Mouse (Mus musculus): ENCODE results near the gene Atp2a1. TPM values are rescaled to one million over a fixed set of nuclear protein-coding genes. Genes with fewer than 3 reads are reported as not detected.
A peak's percentile ranks its signal among the peaks of the same experiment; 100 is the strongest.

Gene Atp2a1
- total RNA-seq, 4 experiments from 2014 or later, result 27,209 to 31,432 (median 30,252) TPM

DNA sequence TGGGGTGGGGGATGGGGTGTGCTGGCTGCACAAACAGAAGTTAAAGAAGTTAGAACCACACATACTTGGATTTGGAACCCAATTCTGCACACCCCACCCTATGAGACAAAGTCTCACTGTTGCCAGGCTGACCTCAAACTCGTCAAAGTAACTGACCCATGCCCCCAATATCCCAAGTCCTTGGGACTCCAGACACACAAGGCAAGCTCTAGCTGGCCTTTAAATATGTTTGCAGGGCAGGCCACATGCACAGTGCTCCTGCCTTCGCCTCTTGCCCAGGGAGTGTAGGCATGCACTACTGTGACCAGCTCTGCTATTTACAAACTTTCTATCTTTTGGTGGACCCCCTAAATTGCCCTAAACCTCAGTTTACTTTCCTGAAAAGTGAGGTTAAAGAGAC, 7.7 kb downstream of the Atp2a1 start:
- no peak for DNase-seq (ENCODE audit: low spot score in 2 of 2)

DNA sequence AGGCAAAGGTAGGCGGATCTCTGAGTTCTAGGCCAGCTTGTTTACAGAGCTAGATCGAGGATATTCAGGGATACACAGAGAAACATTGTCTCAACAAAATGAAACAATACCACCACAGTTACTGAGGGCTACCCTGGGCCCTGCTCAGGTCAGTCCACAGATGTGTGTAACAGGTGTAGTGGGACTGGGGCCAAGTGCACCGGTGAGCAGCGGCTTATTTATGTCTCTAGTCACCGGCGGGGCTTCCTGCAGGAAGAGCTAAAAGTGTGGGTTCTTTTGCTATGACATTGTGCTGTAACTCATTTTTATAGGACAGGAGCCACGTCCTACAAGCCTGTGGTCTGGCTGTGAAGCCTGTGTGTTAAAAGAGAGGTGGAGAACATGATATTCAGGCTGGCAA, 9.0 kb downstream of the Atp2a1 start:
- DNase-seq (ENCODE audit: low spot score in 2 of 2), result peak in 1 of 2 experiments; percentile 56

DNA sequence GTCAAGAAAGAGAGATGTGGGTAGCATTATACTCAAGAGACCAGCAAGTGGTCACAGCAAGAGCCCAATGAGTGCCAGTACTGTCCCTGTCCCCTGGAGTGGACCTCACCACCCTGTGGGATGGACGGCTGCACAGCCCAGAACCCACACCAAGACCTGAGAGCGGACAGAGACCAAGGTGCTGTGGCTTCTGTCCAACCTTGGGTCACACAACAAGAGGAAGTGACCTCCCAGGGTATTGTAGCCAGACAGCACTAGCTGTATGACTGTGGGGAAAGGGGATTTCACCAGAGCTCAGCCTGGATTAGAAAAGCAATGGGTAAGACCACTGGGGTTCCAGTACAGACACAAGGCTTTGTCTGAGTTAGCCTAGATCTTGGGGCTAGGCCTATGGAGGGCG, 10.7 kb downstream of the Atp2a1 start:
- no peak for DNase-seq (ENCODE audit: low spot score in 2 of 2)

DNA sequence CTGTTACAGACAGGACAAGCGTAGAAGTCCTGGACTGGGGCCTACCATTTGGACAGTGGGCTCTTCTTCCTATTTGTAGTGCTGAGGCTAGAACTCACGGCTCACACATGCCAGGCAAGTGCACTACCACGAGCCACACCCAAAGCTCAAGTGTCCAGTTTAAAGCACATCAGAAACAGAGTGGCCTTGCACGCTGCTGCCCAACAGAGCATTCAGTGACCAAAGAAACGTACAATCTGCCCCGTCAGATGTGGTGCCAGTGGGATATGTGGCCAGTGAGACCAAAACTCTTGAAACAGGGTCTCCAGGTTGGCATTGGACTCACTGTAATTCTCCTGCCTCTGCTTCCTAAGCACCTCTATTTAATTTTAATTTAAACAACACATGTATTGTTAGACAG, 12.3 kb downstream of the Atp2a1 start:
- DNase-seq (ENCODE audit: low spot score in 2 of 2), result no peak

DNA sequence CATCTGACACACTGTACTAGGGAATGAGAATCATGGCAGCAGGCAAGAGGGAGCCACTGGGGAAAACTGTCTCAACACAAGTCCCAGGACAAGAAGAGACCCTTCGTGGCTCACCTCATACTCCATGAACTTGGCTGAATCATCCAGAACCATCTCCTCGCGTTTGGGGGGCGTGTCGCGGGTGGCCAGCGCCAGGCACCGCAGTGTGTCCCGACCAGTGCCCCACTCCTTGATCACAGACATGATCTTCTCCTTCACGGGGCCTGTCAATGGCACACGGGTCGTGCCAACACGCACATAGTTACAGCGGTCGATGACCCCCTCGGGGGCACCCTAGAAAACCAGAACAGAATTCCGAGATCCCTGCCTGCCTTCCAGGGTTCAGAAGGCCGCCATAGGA, 12.9 kb downstream of the Atp2a1 start:
- DNase-seq (ENCODE audit: low spot score in 2 of 2), result no peak

DNA sequence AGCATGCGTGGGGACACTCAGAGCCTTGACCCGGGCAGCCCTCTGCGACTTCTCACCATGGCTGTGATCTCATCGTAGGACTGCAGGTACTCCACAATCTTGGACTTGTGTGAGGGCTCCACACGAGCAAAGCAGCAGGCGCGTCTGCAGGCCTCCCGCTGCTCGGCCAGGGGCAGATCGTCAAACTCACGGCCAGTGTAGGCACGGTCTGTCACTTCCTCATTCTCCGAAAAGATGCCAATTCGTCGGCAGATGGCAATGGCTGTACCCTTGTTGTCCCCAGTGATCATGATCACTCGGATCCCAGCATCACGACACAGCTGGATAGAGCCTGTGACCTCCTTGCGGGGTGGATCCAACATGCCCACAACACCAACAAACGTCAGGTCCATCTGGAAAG, 14.4 kb downstream of the Atp2a1 start:
- no peak for DNase-seq (ENCODE audit: low spot score in 2 of 2)

DNA sequence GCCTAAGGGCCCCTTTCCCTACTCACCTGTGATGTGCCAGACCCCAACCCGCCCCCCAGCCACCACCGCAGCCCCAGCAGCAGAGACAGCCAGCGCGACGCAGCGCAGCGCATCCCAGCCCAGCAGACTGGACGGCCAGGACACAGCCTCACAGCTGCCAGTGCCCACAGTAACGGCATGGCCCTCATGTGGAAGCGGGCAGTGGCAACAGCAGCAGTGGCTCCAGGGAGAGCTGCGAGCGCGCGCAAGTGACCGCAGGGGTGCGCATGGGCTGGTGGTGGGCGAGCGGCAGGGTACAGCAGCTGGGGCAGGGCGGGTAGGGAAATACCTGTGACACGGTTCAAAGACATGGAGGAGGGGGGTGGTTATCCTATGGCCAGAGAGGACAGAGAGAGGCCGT, 16.7 kb downstream of the Atp2a1 start:
- DNase-seq (ENCODE audit: low spot score in 2 of 2), result no peak

DNA sequence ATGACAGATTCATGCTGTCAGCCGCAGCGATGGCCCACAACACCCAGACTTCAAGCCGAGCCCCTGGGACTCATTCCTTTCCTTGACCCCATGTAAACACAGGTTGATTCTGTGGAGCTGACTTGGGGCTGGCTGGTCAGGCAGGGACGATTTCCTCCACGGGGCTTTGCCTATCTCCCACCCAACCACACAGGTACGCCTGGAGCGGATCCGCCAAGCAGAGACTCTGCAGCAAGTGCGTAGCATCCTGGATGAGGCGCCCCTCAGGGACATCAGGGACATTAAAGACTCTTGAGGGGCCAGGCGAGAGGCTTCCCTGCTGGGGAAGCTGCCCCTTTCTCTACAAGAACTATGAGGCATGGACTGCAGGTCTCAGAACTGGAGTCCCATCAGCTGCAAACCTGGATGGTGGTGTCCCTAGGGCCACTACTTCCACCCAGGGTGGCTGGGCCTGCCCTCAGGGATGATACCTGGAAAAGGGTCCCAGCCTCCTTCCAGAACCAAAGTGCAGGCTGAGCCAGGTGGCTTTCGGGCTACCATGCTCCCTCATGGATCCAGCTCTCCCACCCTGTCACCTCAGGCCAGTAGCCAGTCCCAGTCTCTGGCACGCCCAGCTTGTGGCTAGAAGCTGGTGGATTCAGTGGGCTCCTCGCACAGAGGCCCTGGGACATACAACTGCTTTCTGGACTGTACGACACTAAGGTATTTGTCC, 17.6 kb downstream of the Atp2a1 start:
- DNase-seq (ENCODE audit: low spot score in 2 of 2), result peak in 1 of 2 experiments; percentile 30

DNA sequence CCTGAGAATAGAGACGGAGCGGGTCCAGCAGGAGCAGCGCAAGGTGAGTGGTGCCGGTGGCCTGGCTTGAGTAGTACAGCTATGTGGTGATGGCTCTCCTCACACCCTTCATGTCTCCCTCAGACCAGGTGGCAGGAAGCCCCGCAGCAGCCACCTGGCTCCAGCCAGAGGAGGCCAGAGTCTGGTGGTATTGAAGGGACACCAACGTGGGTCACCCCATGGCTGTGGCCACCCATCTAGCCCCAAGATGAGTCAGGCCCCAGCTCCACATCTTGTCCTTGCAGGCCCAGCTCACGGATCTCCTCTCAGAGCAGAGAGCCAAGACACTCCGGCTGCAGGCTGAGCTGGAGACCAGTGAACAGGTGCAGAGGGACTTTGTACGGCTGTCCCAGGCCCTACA, 18.4 kb downstream of the Atp2a1 start:
- peak in 1 of 2 experiments; percentile 64 for DNase-seq (ENCODE audit: low spot score in 2 of 2)

DNA sequence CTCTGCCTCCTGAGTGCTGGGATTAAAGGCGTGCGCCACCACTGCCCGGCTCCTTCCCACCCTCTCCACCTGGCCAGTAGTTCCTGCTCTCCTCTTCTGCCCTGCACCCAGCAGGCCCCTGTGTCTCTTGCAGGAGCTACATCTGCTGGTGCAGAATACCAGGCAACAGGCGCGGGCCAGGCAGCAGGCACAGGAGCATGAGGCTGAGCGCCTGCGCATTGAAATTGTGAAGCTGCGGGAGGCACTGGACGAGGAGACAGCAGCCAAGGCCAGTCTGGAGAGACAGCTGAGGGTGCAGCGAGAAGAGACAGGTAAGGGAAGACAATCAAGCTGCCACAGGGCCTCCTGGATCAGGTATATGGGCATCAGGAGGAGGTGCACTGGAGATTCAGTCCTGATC, 18.9 kb downstream of the Atp2a1 start:
- peak in 1 of 2 experiments; percentile 35 for DNase-seq (ENCODE audit: low spot score in 2 of 2)

DNA sequence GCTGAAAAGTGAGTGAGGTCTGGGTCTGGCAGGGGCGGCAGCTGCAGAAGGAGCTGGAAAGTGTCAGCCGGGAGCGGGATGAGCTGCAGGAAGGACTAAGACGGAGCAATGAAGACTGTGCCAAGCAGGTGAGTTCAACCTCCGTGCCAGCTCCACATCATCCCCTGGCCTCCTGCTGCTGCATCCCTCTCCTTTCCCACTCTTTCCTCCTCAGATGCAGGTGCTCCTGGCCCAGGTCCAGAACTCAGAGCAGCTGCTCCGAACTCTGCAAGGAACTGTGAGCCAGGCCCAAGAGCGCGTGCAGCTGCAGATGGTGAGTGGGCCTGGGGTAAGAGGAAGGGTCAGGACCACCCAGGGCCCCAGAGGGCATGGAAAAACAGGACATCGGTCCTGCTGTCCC, 22.8 kb downstream of the Atp2a1 start:
- DNase-seq (ENCODE audit: low spot score in 2 of 2), result no peak

DNA sequence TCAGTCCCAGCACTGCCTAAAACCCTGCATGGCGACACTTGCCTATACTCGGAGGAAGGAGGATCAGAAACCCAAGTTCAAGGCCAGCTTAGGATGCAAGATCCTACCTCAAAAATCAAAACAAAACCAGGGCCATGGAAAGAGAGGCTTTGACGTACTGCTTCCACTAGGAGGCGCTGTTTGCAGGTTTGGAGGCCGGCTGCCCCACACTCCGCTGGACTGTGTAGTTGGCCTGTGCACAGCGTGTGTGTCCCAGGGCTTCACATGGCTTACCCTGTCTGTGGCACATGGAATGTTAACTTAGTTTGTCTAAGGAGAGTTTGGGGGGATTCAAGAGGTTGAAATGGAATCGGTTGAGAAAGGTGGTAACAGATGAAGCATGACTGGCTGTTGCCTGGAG, 26.1 kb downstream of the Atp2a1 start:
- DNase-seq (ENCODE audit: low spot score in 2 of 2), result no peak

DNA sequence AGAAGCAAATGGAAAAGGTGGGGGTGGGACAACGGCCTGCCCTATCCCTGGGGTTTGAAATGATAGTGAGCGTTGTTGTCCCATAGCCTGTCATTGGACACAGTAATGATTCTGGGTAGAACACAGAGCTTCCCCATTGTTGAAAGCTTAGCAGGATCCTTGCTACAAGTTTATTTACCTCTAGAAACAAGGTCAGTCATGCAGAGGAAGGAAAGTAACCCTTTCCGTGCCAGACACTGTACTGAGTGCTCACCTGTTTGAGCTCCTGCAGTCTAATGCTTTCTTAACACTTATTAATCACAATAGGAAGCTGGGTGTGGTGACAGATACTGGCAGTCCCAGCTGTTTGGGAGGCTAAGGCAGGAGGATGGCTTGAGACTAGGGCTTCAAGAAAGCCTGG, 27.1 kb downstream of the Atp2a1 start:
- DNase-seq (ENCODE audit: low spot score in 2 of 2), result no peak

DNA sequence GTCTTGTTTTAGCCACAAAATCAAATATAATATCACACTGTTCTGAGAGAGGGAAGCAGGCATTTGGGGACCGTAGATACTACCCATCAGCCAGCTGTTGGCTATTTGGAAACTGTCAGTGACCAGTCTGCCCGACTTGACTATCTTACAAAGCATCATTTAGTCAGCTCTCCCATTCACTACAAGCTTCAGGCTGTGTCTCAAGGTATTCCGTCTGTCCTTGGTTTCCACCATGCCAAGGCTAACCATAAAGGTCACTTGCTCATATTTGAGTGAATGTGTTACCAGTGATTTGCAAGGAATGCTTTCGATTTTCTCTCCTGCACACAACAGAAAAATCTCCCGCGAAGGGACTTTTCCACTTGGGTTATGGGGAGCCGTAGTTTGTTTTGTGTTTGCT, 28.2 kb downstream of the Atp2a1 start:
- DNase-seq (ENCODE audit: low spot score in 2 of 2), result no peak

DNA sequence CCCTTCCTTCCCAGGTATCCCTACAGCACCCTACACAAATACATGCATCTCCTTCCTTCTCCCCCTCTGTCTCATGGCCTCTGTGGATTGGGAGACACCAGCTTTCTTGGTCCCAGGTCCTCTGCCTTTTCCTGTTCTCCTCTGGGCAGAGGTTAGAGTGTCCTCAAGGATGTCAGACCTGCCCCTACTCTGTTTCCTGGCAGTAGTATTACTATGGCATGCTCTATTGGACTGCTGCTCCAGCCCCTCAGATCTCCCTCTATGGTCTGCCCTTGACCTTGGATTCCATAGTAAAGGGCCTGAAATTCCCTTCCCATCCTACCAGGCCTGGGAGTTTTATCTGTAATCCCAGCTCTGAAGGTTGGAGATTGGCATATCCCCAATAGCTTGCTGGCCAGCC, 32.7 kb downstream of the Atp2a1 start:
- DNase-seq (ENCODE audit: low spot score in 2 of 2), result no peak

DNA sequence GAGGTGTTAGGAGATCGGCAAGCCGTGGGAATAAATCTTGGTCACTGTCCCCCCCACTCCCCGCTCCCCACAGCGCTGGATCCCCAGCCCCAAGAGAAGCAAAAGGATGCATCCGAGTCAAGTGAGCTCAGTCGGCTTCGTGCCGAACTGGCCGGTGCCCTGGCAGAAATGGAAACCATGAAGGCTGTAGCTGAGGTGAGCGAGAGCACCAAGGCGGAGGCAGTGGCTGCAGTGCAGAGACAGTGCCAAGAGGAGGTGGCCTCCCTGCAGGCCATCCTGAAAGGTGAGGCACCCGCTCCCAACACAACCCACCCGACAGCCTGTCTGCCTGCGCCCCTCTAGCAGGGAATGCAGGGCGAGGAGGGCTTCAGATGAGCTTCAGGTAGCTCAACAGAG, 33.4 kb downstream of the Atp2a1 start:
- DNase-seq (ENCODE audit: low spot score in 2 of 2), result no peak

DNA sequence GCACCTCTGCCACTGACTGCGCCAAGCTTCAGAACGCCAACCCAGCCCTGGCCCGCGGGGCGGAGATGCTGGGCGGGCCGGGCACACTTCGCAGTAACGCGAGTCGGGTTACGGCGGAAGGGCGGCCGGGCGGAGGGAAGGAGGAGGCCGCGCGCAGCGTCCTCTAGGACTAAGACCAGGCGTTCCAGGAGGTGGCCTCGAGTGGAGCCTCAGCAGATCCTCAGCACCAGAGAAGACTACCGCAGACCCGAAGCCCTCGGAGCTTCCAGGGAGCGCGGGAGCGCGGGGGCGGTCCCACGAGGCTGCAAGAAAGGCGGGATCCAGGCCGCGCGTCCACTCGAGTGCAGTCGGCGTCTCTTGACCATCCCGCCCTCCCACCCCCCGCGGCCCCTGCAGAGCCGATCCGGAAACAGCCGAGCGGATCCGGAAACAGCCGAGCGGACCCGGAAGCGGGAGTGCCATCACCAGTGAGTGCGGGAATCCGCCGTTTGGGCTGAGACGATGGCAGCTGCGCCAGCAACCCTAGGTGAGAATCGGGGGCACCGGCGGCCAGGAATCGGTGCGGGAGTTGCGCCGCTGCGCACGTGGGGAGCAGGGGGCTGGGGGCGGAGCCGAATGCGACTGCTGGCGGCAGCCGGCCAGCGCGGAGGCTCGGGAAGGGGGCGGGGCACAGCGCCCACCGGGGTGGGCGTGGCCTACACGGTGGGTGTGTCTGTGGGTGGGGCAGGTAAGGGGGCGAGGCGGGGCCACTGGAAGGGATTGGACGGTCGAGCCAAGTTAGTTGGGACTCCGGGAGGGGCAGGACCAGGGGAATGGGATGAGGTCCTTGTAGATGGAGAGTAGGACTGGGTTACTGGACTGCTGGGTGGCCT, 34.0 kb downstream of the Atp2a1 start, which contains the start of gene Rabep2:
TSS of gene Rabep2 (plus strand) at position 129 of the 872 bp plus-strand sequence.
- DNase-seq (ENCODE audit: low spot score in 2 of 2), result peak; percentile 91 to 93

DNA sequence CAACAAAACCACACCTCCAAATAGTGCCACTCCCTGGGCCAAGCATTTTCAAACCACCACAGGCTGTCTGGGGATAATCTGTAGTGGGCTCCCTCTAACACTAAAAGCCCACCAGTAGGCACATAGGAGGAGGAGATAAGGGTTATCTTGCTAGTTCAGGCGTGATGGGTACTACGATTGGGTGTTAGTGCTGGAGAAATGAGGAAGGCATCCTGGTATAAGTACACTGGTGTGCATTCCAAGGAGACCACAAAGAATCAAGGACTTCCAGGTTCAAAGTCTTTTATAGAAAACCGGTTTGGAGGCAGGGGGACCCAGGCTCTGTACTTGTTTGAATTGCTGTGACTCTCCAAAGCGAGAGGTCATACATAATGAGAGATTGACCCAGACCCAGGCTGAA, 34.8 kb downstream of the Atp2a1 start:
- DNase-seq (ENCODE audit: low spot score in 2 of 2), result no peak

DNA sequence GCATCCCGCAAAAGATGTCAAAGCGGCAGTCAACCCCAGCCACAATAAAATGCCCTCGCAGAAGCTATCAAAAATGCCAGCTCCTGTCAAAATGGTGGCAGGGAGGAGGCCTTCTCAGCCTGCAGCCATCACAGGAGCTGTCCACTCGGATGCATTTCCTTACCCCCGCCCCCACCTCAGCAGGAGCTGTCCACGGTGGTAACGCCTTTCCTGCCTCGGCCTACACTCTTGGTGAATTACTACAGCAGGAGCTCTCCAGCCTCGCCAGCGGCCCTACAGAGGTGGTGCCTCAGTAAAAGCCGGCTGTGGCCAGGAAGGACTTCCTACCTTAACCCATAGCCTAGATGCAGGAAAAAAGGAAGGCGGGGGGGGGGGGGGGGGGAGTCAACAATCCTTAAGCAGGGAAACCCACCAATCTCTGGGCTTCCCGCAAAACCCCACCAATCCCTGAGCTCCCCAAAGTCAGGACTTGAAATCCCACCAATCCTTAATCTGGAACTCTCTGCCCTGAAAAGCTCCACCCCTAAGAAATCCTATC, 35.5 kb downstream of the Atp2a1 start:
- DNase-seq (ENCODE audit: low spot score in 2 of 2), result no peak

DNA sequence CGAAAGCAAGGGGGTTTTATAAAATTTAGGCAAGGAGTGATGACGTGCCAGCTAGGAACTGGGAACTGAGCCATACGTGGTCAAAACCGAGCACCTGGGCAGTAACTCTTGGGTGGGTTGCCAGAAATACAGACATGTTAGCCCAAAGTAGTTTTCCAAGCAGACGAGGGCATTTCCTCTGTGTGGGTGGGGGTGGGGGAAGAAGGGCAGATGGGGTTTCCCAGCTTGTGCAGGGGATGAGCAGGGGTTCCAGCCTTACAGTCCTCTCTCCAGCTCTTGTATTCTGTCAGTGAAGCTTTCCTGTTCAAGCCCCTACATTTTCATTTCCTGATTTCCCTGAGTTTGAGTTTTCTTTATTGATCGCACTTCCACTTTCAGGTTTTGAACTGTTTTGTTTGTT, 38.7 kb downstream of the Atp2a1 start:
- DNase-seq (ENCODE audit: low spot score in 2 of 2), result no peak

DNA sequence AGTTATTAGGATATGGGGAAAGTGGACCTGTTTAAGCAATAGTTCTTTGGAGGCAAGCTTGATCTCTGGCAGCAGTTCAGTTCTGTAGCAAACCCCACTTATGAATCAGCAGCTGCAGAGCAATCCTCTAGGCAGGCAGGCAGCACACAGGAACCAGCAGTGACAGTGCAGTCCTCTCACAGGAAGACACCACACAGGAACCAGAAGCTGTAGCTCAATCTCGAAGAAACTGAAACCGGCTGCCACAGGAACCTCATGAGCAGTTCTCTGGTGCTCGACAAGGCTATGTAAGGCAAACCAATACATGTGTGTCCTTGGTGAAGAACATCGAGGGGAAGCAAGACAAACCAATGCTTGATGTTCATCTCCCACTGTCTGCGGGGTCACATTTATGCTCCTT, 41.2 kb downstream of the Atp2a1 start:
- no peak for DNase-seq (ENCODE audit: low spot score in 2 of 2)

DNA sequence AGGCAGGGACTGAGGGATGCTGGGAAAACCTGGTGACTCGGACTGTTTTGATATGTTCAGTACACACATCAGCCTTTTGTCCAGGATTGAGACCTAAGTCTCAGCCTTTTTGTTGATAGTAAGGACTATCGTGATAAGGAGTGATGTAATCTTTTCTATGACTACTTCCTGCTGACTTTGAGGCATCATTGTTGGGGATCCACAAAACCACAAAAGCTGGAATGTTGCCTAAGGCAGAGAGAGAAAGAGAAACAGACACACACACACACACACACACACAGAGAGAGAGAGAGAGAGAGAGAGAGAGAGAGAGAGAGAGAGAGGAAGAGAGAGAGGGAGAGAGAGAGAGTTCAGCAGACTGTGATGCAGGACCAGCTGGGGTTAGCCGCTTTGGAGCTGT, 44.4 kb downstream of the Atp2a1 start:
- no peak for DNase-seq (ENCODE audit: low spot score in 2 of 2)

DNA sequence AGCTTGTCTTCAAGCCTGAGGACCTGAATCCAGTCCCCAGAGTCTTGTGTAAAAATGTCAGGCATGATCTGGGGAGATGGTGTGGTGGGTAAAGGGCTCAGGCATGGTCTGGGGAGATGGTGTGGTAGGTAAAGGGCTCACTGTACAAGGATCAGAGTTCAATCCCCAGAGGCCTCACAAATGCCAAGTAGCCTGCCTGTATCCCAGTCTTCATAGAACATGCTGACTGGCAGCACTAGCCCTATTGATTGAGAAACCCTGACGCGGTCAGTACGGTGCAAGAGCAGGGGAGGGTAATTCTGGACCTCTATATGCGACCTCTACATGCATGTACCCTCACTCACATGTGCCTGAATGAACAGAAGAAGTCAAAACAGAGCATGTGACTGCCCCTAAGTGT, 45.3 kb downstream of the Atp2a1 start:
- DNase-seq (ENCODE audit: low spot score in 2 of 2), result no peak
